Mouse (Mus musculus) thymus, adult 2 months (tissue): ENCODE data around the gene Dab2ip. TPM values are rescaled to one million over a fixed set of nuclear protein-coding genes. Genes with fewer than 3 reads are reported as not detected.

Source experiments
- DNase-seq: peaks from one replicate; pipeline ENCODE4 v3.0.0; 2021
- H3K27ac ChIP-seq: fragments of 200-500 bp; 2 replicates; pipeline ENCODE4 v1.5.1; 2012; ENCODE audit warnings: low read length, control low read depth; ENCODE audit not compliant: control insufficient read depth, insufficient read depth
- H3K27me3 ChIP-seq: fragments of 200-500 bp; 2 replicates; pipeline ENCODE4 v1.6.1; 2012; ENCODE audit warnings: mild to moderate bottlenecking, low read length, moderate library complexity, mixed read lengths; ENCODE audit not compliant: control insufficient read depth, insufficient read depth
- H3K36me3 ChIP-seq: fragments of 200-500 bp; 2 replicates; pipeline ENCODE4 v1.6.1; 2012; ENCODE audit warnings: mild to moderate bottlenecking, low read length, moderate library complexity; ENCODE audit not compliant: control insufficient read depth, insufficient read depth
- H3K4me1 ChIP-seq: fragments of 200-500 bp; replicated peaks from 2 replicates; pipeline ENCODE4 v1.6.1; 2012; ENCODE audit warnings: low read length; ENCODE audit not compliant: control insufficient read depth, insufficient read depth
- H3K4me3 ChIP-seq: fragments of 200-500 bp; 2 replicates; pipeline ENCODE4 v1.5.1; 2012; ENCODE audit warnings: mild to moderate bottlenecking, low read length, control low read depth, moderate library complexity; ENCODE audit not compliant: control insufficient read depth, insufficient read depth
- CTCF ChIP-seq: fragments of 200-500 bp; IDR thresholded peaks from 2 replicates; pipeline ENCODE4 v1.5.1; 2012; ENCODE audit warnings: mild to moderate bottlenecking, control low read depth, low read length, moderate library complexity, borderline replicate concordance; ENCODE audit not compliant: control insufficient read depth, poor library complexity, insufficient read depth; ENCODE audit errors: extremely low read depth
- POLR2A ChIP-seq: fragments of 200-500 bp; IDR thresholded peaks from 2 replicates; pipeline ENCODE4 v1.6.1; 2012; ENCODE audit warnings: mild to moderate bottlenecking, low read length, control low read depth, moderate library complexity; ENCODE audit not compliant: control insufficient read depth, poor library complexity, insufficient read depth; ENCODE audit errors: extremely low read depth
- WGBS: fragments of 180-500 bp; shearing (Covaris S2); methylation state at CpG from one replicate; pipeline ENCODE4 v1.1.7; 2018; 5-methylcytosine and 5-hydroxymethylcytosine counted together
- polyA plus RNA-seq: library from polyadenylated mRNA; depleted of rRNA; stranded (reverse); fragments of >200 nt; gene quantifications from 2 replicates; pipeline ENCODE4 v1.2.3, GENCODE M21; 2012

Dab2ip gene
- polyA plus RNA-seq, 1 experiment, result 36.2 TPM

DNA sequence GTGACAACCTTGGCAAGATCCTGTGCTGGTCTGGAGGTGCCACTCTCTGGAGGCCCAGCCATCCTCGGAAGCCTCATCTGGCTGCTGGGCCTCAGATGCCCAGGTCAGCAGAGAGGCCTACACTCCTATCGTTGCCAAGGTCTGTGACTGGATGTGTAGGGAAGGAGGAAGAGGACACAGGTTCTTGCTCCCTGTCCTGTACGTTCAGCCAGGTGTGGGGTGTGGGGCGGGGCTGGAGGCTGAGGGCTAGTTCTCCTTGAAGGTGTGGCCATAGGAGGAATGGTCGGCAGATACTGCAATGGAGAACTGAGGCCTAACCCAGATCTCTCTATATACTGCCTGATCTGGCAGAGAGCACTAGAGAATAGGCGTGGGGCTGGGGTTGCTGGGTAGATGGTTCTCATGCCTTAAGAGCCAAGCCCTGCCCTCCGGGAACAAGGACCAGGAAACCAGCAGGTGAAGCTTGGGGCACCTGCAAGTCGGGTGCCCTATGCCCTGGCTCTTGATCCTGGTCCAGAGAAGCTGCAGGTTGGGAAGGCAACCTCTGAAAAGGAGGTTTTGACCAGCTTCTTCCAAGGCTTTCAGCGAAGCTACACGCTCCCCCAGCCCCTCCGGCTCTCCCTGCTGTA lies 134.3 kb downstream of the Dab2ip start:
- TF ChIP-seq POLR2A (no peak), CTCF (no peak)
- Histone ChIP-seq H3K36me3 (no peaks in the 10 kb centered on the region), H3K27ac (no peak overlapping the region), H3K27me3 (no peaks in the 10 kb centered on the region), H3K4me3 (no peak overlapping the region), H3K4me1 (no peaks in the 10 kb centered on the region)
- WGBS, result 92% methylated on average over 11 of the region's 11 CpGs
- no peak for DNase-seq

DNA sequence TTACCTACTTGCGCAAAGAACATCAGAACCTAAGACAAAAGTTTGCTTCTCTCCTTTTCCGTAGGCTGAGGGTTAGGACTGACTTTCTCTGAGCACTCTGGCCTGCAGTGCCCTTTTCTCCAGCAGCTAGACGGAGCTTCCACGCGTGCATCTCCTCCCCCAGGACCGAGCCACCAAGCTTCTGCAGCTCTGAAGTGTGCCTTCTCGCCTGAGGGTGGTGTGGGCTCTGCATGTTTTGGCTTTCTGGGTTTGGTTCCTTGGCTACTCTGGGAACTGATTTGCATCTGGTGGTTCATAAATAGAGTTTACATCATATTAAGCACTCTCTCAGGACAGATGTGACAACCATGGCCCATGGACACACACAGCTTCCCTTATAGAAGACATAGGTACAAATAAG lies 135.0 kb downstream of the Dab2ip start:
- Histone ChIP-seq H3K36me3 (no peaks in the 10 kb centered on the region), H3K27me3 (no peaks in the 10 kb centered on the region), H3K4me1 (no peaks in the 10 kb centered on the region), H3K4me3 (no peak overlapping the region), H3K27ac (no peak overlapping the region)
- no peak for DNase-seq
- 94% methylated on average over 7 of the region's 7 CpGs for WGBS
- TF ChIP-seq POLR2A (no peak), CTCF (no peak)

DNA sequence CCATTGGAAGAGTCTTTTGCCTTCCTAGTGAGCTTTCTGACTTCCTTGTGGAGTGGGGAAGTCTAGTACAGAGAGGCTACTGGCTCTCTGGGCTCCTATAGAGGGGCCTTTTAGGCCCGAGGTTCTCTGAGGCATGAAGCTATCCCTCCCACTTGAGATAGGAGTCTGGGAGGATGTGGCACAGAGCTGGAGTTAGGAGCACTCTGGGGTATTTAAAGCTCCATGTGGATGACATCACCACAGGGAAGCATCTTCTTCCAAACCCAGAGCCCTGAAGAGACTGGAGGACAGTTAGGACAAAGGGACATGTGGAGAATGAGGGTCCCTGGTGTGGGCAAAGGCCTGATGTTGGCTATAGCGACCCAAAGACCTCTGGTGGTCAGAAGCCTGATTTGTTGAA lies 136.0 kb downstream of the Dab2ip start:
- Histone ChIP-seq H3K36me3 (no peaks in the 10 kb centered on the region), H3K27me3 (no peaks in the 10 kb centered on the region), H3K4me3 (no peak overlapping the region), H3K27ac (no peak overlapping the region), H3K4me1 (no peaks in the 10 kb centered on the region)
- TF ChIP-seq CTCF (no peak), POLR2A (no peak)
- WGBS, result 91% methylated on average over 2 of the region's 2 CpGs
- no peak for DNase-seq

DNA sequence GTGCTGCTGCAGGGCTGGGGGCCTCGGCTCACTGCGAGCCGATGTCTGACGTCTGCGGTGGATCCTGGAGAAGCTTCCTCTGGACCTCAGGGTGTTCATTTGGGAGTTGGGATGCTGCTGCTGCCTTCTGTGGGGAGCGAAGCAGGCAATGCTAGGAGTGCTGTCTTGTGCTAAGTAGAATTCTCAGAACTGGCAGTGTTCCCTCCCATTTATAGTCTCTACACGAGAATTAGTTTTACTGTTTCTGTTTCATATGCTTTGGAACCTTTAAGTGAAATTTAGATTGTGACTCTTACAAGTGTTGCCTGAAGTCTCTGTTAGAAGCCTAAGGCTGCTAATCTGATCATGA lies 138.1 kb downstream of the Dab2ip start:
- Histone ChIP-seq H3K4me1 (no peaks in the 10 kb centered on the region), H3K36me3 (no peaks in the 10 kb centered on the region), H3K27me3 (no peaks in the 10 kb centered on the region), H3K27ac (no peak overlapping the region), H3K4me3 (no peak overlapping the region)
- 95% methylated on average over 7 of the region's 7 CpGs for WGBS
- no peak for DNase-seq
- no peak for TF ChIP-seq CTCF
- TF ChIP-seq POLR2A, result no peak

DNA sequence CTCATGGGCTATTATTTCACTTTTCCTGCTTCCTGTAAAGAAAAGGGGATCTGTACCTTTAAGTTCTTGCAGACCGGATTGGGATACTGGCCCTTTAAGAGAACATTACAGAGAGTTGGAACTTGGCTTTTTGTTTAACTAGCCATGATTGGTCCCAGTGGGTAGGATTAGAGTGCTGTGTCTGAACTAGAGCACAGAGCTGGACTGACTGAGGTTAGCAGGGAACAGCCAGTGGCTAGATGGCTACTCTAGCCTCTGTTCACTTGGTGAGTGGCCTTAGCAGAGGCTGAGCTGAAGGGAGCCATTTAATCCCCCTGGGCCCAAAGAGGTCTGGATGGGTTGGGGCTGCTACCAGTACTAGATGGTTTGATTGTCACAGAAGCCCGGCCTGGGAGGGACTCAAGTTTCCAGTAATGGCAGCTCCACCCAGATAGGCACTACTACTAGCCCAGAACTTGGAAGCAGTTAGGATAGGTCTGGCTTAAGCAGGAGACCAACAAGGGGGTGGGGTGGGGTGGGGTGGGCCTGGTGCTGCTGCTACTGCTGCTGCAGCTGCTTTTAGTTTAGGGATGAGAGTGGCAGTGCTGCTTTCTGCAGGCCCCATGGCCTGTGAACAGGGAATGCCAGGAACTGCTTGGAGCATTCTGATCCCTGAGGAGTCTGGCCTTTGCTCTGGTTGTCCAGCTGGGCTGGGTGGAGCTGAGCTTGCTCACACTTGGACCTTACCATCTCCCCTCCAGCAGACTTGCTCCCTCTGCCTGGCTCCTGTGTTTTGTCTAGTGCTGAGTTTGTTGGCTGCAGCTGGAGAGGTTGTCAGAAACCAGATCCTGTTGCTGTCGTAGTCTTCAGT lies 138.7 kb downstream of the Dab2ip start:
- DNase-seq, result no peak
- H3K36me3 ChIP-seq, result no peaks in the 10 kb centered on the region
- H3K27me3 ChIP-seq, result no peaks in the 10 kb centered on the region
- no peaks in the 10 kb centered on the region for H3K4me1 ChIP-seq
- WGBS, result 93% methylated on average over 3 of the region's 3 CpGs
- H3K27ac ChIP-seq, result no peak overlapping the region
- H3K4me3 ChIP-seq, result no peak overlapping the region
- TF ChIP-seq CTCF (no peak), POLR2A (no peak)

DNA sequence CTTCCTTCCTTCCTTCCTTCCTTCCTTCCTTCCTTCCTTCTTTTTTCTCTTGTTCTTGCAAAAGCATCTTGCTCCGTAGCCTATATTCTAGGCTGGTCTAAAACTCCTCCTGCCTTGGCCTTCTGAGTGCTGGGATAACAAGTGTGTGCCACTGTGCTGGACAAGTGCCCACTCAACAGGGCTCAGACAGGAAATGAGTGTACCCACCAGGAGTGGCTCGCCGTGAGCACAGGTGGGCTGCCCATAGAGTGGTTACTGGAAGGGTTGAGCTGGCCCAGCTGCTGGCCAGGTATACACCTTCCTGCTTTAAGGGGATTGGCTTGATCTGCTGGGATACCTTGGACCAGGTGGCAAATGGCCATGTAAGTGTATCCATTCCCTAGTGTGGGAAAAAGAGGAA lies 139.7 kb downstream of the Dab2ip start:
- H3K4me1 ChIP-seq, result no peaks in the 10 kb centered on the region
- TF ChIP-seq POLR2A, result no peak
- no peak for TF ChIP-seq CTCF
- DNase-seq, result no peak
- 78% methylated on average over 3 of the region's 3 CpGs for WGBS
- no peak overlapping the region for H3K27ac ChIP-seq
- no peak overlapping the region for H3K4me3 ChIP-seq
- no peaks in the 10 kb centered on the region for H3K27me3 ChIP-seq
- H3K36me3 ChIP-seq, result no peaks in the 10 kb centered on the region

DNA sequence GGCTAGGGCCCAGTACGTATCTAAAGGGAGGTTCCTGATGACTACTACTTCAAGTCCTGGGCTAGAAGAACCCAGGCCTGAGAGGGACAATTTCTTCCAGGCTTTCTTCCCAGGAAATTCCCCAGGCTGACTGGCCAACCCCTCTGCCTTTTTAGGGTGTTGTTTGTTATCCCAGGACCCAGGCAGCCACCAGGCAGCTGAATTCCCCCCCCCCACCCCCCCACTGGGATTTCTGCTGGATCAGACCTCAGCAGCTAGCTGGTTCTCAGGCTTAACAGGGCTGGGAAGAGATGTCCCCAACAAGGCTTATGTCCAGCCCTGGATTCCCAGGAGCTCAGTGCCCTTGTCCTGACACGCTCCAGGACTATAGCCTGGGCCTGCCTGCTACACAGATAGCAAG lies 142.9 kb downstream of the Dab2ip start:
- H3K4me1 ChIP-seq, result peaks cover 6% of the 10 kb centered on the region
- no peaks in the 10 kb centered on the region for H3K27me3 ChIP-seq
- H3K36me3 ChIP-seq, result no peaks in the 10 kb centered on the region
- H3K4me3 ChIP-seq, result no peak overlapping the region
- DNase-seq, result no peak
- H3K27ac ChIP-seq, result no peak overlapping the region
- TF ChIP-seq POLR2A (no peak), CTCF (no peak)
- 98% methylated on average over 2 of the region's 2 CpGs for WGBS
